Mouse (Mus musculus) thymus, adult 2 months (tissue): ENCODE results near the gene Phrf1. TPM values are rescaled to one million over a fixed set of nuclear protein-coding genes. Genes with fewer than 3 reads are reported as not detected.
A peak's percentile ranks its signal among the peaks of the same experiment; 100 is the strongest.

ENCODE experiments used
- DNase-seq: peaks from one replicate; pipeline ENCODE4 v3.0.0; 2021
- H3K27ac ChIP-seq: fragments of 200-500 bp; 2 replicates; pipeline ENCODE4 v1.5.1; 2012; ENCODE audit warnings: low read length, control low read depth; ENCODE audit not compliant: control insufficient read depth, insufficient read depth
- H3K27me3 ChIP-seq: fragments of 200-500 bp; 2 replicates; pipeline ENCODE4 v1.6.1; 2012; ENCODE audit warnings: mild to moderate bottlenecking, low read length, moderate library complexity, mixed read lengths; ENCODE audit not compliant: control insufficient read depth, insufficient read depth
- H3K36me3 ChIP-seq: fragments of 200-500 bp; 2 replicates; pipeline ENCODE4 v1.6.1; 2012; ENCODE audit warnings: mild to moderate bottlenecking, low read length, moderate library complexity; ENCODE audit not compliant: control insufficient read depth, insufficient read depth
- H3K4me1 ChIP-seq: fragments of 200-500 bp; replicated peaks from 2 replicates; pipeline ENCODE4 v1.6.1; 2012; ENCODE audit warnings: low read length; ENCODE audit not compliant: control insufficient read depth, insufficient read depth
- H3K4me3 ChIP-seq: fragments of 200-500 bp; 2 replicates; pipeline ENCODE4 v1.5.1; 2012; ENCODE audit warnings: mild to moderate bottlenecking, low read length, control low read depth, moderate library complexity; ENCODE audit not compliant: control insufficient read depth, insufficient read depth
- CTCF ChIP-seq: fragments of 200-500 bp; IDR thresholded peaks from 2 replicates; pipeline ENCODE4 v1.5.1; 2012; ENCODE audit warnings: mild to moderate bottlenecking, control low read depth, low read length, moderate library complexity, borderline replicate concordance; ENCODE audit not compliant: control insufficient read depth, poor library complexity, insufficient read depth; ENCODE audit errors: extremely low read depth
- POLR2A ChIP-seq: fragments of 200-500 bp; IDR thresholded peaks from 2 replicates; pipeline ENCODE4 v1.6.1; 2012; ENCODE audit warnings: mild to moderate bottlenecking, low read length, control low read depth, moderate library complexity; ENCODE audit not compliant: control insufficient read depth, poor library complexity, insufficient read depth; ENCODE audit errors: extremely low read depth
- WGBS: fragments of 180-500 bp; shearing (Covaris S2); methylation state at CpG from one replicate; pipeline ENCODE4 v1.1.7; 2018; 5-methylcytosine and 5-hydroxymethylcytosine counted together
- polyA plus RNA-seq: library from polyadenylated mRNA; depleted of rRNA; stranded (reverse); fragments of >200 nt; gene quantifications from 2 replicates; pipeline ENCODE4 v1.2.3, GENCODE M21; 2012

Phrf1 gene
- polyA plus RNA-seq, 1 experiment: 64.1 TPM

DNA sequence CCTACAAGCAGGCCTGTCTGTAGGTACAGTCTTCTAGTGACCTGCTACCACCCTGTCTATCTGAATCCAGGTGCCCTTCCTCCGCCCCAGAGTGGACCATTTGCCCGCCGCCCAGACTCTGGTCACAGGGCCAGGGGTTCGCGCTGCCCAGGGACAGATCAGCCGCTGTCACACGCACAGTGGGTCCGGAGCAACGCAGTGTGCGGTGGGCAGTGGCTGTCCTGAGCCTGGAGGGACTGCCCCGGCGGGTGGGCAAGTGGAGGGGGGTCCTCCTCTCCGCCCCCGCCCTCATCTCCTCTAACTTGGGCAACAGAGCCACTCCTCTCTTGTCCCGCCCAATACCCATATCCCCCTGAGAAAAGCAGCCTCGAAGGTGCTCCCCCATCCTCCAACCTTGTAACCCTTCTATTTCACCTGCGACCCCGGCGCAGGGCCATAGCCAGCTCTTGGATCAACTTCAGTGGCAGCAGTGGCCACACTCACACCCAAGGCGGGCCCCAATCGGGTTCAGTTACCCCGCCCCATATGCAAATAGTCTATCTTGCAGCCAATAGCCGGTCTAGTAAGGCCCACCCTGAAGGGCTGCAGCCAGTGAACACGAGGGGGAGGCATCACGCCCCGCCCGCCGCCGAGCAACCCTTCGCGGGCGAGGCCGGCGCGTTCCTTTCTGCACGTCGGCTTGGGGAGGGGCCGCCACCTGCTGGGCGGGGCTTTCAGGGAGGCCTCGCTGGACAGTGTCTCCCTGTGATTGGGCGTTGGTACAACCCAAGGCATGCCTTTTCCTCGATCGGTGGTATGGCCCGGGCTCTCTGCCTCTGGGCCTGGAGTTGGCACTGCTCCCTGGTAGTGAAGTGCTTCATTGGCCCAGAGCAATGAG, 7.1 kb upstream of the Phrf1 start:
- H3K27me3 ChIP-seq: no peaks in the 10 kb centered on the region
- H3K36me3 ChIP-seq: no peaks in the 10 kb centered on the region
- peak overlapping the region; percentile 24 for H3K4me3 ChIP-seq
- 26% methylated on average over 44 of the region's 44 CpGs for WGBS
- DNase-seq: peak; percentile 90
- no peak overlapping the region for H3K27ac ChIP-seq
- peaks cover 16% of the 10 kb centered on the region for H3K4me1 ChIP-seq
- TF ChIP-seq CTCF (peak; percentile 54; the same call in 1 of the 2 replicates), POLR2A (no peak)

DNA sequence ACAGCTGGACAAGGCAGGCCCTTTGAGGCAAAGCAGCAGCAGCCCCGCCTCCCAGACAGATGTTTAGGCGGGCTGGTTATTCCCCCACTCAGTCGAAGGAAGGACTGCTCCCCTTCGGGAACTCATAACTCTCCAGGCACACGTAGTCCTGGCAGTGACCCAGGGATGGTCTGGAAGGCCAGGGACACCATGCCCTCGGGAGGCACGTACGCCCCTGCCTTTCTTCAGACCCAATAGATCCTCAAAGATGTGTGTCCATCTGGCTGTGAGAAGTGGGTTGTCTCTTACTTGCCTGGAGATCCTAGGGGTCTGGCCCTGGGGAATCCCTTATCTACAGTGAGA, 6.5 kb upstream of the Phrf1 start:
- Histone ChIP-seq H3K27ac (no peak overlapping the region), H3K4me1 (peaks cover 14% of the 10 kb centered on the region), H3K4me3 (peak overlapping the region; percentile 24), H3K36me3 (no peaks in the 10 kb centered on the region), H3K27me3 (no peaks in the 10 kb centered on the region)
- TF ChIP-seq CTCF (no peak), POLR2A (no peak)
- DNase-seq: no peak
- WGBS: 20% methylated on average over 8 of the region's 8 CpGs

DNA sequence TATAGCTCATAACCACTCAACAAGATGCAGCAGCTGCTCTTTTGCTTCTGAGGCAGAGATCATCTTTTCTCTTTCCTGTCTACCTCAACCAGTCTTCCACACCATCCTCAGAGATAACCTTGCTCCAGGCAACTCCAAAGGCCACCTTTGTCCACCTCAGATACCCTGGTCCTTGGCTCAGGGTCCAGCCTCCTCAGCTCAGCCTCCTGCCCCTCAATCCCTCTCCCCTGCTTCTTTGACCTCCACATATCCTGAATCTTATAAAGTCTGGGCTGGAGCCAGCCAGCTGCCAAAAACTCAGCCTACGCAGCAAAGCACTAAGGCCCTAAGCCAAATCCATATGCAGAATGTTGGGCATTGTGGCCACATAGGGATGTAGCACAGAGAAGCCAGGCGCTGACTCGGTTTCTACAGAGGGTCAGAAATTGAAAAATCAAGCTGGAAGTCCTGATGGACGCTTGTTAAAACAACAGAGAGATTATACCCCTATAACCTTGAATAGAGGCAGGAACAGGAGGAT, 5.8 kb upstream of the Phrf1 start:
- H3K36me3 ChIP-seq: no peaks in the 10 kb centered on the region
- H3K27ac ChIP-seq: no peak overlapping the region
- 99% methylated on average over 4 of the region's 4 CpGs for WGBS
- TF ChIP-seq POLR2A (no peak), CTCF (no peak)
- H3K4me1 ChIP-seq: peaks cover 14% of the 10 kb centered on the region
- no peak overlapping the region for H3K4me3 ChIP-seq
- H3K27me3 ChIP-seq: no peaks in the 10 kb centered on the region
- no peak for DNase-seq

DNA sequence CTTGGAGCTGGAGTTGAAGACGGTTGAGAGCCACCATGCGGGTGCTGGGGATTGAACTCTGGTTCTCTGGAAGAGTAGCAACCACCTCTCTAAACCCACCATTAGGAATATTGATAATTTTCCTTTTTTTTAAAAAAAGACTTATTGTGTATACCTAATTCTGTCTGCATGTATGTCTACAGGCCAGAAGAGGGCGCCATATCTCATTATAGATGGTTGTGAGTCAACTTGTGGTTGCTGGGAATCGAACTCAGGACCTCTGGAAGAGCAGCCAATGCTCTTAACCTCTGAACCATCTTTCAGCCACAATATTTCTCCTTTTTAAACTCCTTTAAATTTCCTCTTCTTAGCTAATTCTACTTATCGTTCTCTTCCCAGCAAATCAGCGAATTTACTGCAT, 2.0 kb upstream of the Phrf1 start:
- no peak for DNase-seq
- peaks cover 26% of the 10 kb centered on the region for H3K4me1 ChIP-seq
- 93% methylated on average over 6 of the region's 6 CpGs for WGBS
- no peak overlapping the region for H3K27ac ChIP-seq
- TF ChIP-seq POLR2A (no peak), CTCF (no peak)
- H3K27me3 ChIP-seq: no peaks in the 10 kb centered on the region
- H3K36me3 ChIP-seq: peaks cover under 1% of the 10 kb centered on the region; the same call in 1 of the 2 replicates
- no peak overlapping the region for H3K4me3 ChIP-seq

DNA sequence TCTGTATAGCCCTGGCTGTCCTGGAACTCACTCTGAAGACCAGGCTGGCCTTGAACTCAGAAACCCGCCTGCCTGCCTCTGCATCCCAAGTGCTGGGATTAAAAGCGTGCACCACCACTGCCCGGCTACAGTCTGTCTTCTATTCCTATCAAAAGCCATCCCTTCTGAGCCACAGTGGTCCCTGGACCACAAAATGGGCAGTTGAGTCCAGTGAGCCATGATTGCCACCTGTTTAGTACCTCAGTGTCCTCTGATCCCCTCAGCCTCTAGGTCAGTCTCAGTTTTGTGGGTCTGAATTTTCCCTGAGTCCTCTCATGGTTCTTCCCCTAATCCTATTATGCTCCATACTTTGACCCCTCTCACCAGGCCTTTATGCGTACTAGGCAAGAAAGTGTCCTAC, 788 bp upstream of the Phrf1 start:
- no peak for DNase-seq
- Histone ChIP-seq H3K4me3 (no peak overlapping the region), H3K4me1 (peaks cover 17% of the 10 kb centered on the region), H3K27me3 (no peaks in the 10 kb centered on the region), H3K27ac (no peak overlapping the region), H3K36me3 (peaks cover 13% of the 10 kb centered on the region)
- WGBS: 94% methylated on average over 4 of the region's 4 CpGs
- TF ChIP-seq POLR2A: no peak

DNA sequence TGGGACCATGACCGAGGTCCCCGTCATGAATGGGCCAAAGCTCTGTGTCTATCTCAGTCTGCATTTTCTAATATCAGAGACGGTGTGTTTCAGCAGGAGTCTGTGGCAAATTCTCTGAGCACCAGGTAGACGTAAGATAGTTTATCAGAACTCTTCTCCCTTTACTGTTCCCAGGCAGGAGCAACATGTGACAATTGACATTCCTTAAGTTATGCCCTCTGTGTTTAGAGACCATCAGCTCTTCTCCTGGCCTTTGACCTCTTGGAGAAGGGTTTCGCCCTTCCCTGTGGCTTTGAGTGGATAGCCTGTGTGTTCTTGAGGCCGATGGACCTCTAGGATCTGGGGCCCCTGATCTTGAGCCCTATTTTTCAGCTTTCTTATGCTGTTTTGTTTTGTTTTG, 1.1 kb downstream of the Phrf1 start:
- no peak overlapping the region for H3K27ac ChIP-seq
- TF ChIP-seq CTCF (no peak), POLR2A (no peak)
- peaks cover 17% of the 10 kb centered on the region for H3K4me1 ChIP-seq
- H3K4me3 ChIP-seq: peak overlapping the region; percentile 99
- no peaks in the 10 kb centered on the region for H3K27me3 ChIP-seq
- H3K36me3 ChIP-seq: peaks cover 29% of the 10 kb centered on the region
- WGBS: 63% methylated on average over 6 of the region's 6 CpGs
- DNase-seq: no peak

DNA sequence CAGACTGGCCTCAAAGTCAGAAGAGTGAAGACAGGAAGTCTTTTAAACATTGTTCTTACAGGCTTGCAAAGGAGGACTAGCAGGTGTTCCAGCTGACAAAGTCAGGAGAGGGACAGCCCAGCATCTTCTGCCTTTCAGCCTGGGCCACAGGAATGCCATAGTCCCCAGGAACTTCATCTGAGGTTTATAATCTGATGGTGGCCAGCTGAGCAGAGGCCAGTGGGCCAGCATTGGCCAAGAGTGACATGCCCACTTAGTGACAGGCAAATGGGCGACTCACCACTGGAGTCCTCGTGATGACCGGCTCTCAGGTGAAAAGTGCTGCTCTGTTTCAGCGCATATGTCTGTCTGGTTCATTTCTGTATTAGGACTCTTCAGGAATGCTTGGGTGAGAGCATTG, 2.0 kb downstream of the Phrf1 start:
- H3K4me3 ChIP-seq: no peak overlapping the region
- peaks cover 29% of the 10 kb centered on the region for H3K36me3 ChIP-seq
- no peak for DNase-seq
- H3K27me3 ChIP-seq: no peaks in the 10 kb centered on the region
- TF ChIP-seq POLR2A: no peak
- WGBS: 97% methylated on average over 4 of the region's 4 CpGs
- H3K27ac ChIP-seq: peak overlapping the region; percentile 44; the same call in 1 of the 2 replicates
- peaks cover 20% of the 10 kb centered on the region for H3K4me1 ChIP-seq
